Mouse (Mus musculus) B cell, adult 62 days (primary cell): ENCODE measurements around the gene 4933415A04Rik. TPM values are rescaled to one million over a fixed set of nuclear protein-coding genes. Genes with fewer than 3 reads are reported as not detected.

Source experiments
- total RNA-seq: library from RNA; stranded (reverse); gene quantifications from 4 replicates; pipeline ENCODE4 v1.2.4, GENCODE M21; 2023

Gene 4933415A04Rik
- not detected in 4 replicates for total RNA-seq

DNA sequence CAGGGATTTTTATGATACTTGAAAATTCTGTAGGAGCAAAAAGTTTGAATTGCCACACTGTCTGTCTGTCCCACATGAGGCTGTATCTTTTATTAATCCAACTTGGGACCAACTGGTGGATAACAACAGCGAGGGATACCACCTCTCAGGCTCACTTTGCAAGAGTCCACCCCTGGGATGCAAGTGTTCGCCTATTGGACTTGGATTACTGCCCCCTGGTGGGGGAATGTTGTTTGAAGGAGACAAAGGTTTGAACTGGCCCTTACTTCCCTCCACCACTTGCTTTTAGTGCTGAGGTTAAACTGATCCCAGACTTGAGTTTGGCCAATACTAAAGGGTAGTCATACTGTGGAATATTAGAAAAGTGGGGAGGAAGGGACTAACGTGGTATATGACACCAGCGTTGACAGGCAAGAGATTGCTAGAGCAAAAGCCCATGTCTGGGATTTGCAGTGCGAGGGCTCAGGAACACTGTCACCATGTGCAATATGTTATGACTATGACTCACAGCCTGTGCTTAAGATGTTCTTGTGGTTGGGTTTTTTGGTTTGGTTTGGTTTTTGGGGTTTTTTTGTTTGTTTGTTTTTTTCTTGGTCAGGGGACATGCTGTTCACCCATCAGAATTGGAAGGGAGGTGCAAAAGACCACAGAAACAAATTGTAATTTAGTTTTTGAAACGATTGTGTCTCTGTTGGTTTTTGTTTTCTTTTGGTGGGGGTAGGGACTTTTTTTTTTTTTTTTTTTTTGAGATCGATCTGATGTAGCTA lies at the start of gene 4933415A04Rik:
4933415A04Rik (plus strand) TSS at position 717 of the 767 bp plus-strand sequence.

DNA sequence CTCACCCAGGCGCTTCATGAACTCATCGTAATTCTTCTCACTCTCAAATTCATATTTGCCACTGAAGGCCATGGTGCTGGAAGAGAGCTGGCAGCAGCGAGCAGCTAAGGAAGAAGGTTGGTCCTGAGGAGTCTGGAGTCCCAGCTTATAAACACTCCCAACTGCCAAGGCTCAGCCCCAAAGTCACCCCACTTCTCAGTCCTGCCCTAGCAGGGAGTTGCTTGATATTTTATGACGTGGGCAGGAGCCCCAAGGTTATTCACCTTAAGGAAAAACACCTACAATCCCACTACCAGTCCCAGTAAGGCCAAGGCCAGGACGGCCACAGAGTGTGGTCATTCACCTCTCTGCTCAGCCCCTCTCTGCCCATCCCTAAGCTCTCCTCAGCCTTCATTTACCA lies 14.6 kb downstream of the 4933415A04Rik start, which contains the start of gene Fabp6:
Fabp6 (minus strand) TSS at position 101 of the 400 bp plus-strand sequence.

Other genes with a start within 250 kb of the 4933415A04Rik start
- gene Pttg1, start 160.8 kb upstream of the 4933415A04Rik start, total RNA-seq, result 44.2 to 54.2 TPM (median 48.6 TPM) in 4 replicates
- gene Slu7, start 153.3 kb upstream of the 4933415A04Rik start, total RNA-seq, result 94.3 to 105 TPM (median 101 TPM) in 4 replicates
- not detected in 4 replicates for gene C1qtnf2, start 112.8 kb upstream of the 4933415A04Rik start, total RNA-seq
- not detected in 4 replicates for gene Ccnjl, start 58.3 kb upstream of the 4933415A04Rik start, total RNA-seq
- not detected in 4 replicates for gene Fabp6, start 14.5 kb downstream of the 4933415A04Rik start, total RNA-seq
- 57.1 to 67.0 TPM (median 61.6 TPM) in 4 replicates for gene Pwwp2a, start 95.0 kb downstream of the 4933415A04Rik start, total RNA-seq
- 44.0 to 53.1 TPM (median 50.5 TPM) in 4 replicates for gene Ttc1, start 161.0 kb downstream of the 4933415A04Rik start, total RNA-seq